In genomic region chr10:93763074-93763473, GRCm38 (mm10) we compare ENCODE assay signal across 8 mouse cellular contexts.
DNase-seq lines count a peak whose midpoint lies in the region; ATAC-seq and TF ChIP-seq lines count a peak whose summit lies in the region.

No protein-coding gene starts in this region.

- WGBS in forebrain, postnatal 0 days: 44% methylated on average over 5 of the region's 5 CpGs
- WGBS in forebrain, embryonic 14.5 days: 41% methylated on average over 5 of the region's 5 CpGs
- 29% methylated on average over 5 of the region's 5 CpGs for WGBS in embryonic facial prominence, embryonic 11.5 days

- TF ChIP-seq CTCF in forebrain, postnatal 0 days (IDR thresholded peaks at IDR 0.05; ENCODE audit: low read depth): peak; percentile 61

- ATAC-seq in forebrain, postnatal 0 days: no peak
- no peak for ATAC-seq in forebrain, embryonic 14.5 days
- ATAC-seq in embryonic facial prominence, embryonic 11.5 days (replicated peaks; ENCODE audit: insufficient number of reproducible peaks, low FRiP score, low TSS enrichment, low read depth): no peak

- no peaks in the 10 kb centered on the region for H3K27me3 ChIP-seq in forebrain, postnatal 0 days (ENCODE audit: insufficient read depth, low read length)
- no peaks in the 10 kb centered on the region for H3K27me3 ChIP-seq in forebrain, embryonic 14.5 days (replicated peaks; ENCODE audit: control insufficient read depth, insufficient read depth, low read length)
- no peaks in the 10 kb centered on the region for H3K27me3 ChIP-seq in embryonic facial prominence, embryonic 11.5 days (ENCODE audit: control insufficient read depth, insufficient read depth, low read length)

- H3K9me3 ChIP-seq in forebrain, postnatal 0 days (ENCODE audit: low read length): no peaks in the 10 kb centered on the region
- 0 out of 2 replicates have a peak, but pooled peaks cover 3% of the 10 kb centered on the region for H3K9me3 ChIP-seq in forebrain, embryonic 14.5 days (replicated peaks; ENCODE audit: control insufficient read depth, low read length)
- H3K9me3 ChIP-seq in embryonic facial prominence, embryonic 11.5 days (replicated peaks; ENCODE audit: control insufficient read depth, low read length): no peaks in the 10 kb centered on the region

- no peak overlapping the region for H3K4me2 ChIP-seq in forebrain, postnatal 0 days (ENCODE audit: low read depth)
- H3K4me2 ChIP-seq in forebrain, embryonic 14.5 days (ENCODE audit: low read length): no peak overlapping the region
- H3K4me2 ChIP-seq in embryonic facial prominence, embryonic 11.5 days (ENCODE audit: low read depth, low read length): no peak overlapping the region

- H3K36me3 ChIP-seq in forebrain, postnatal 0 days (ENCODE audit: insufficient read depth): no peaks in the 10 kb centered on the region
- no peaks in the 10 kb centered on the region for H3K36me3 ChIP-seq in forebrain, embryonic 14.5 days (ENCODE audit: control insufficient read depth, insufficient read depth, low read length)
- no peaks in the 10 kb centered on the region for H3K36me3 ChIP-seq in embryonic facial prominence, embryonic 11.5 days (replicated peaks; ENCODE audit: control insufficient read depth, insufficient read depth, low read depth, low read length)

- no peak for DNase-seq in forebrain, postnatal 0 days
- DNase-seq in forebrain, embryonic 14.5 days (ENCODE audit: low spot score): no peak
- DNase-seq in urinary bladder, postnatal 25 days (ENCODE audit: low spot score): peak; percentile 34
- no peak for DNase-seq in urinary bladder, adult 18-20 months (ENCODE audit: low spot score in 2 of 2)
- DNase-seq in embryonic facial prominence, embryonic 11.5 days (ENCODE audit: low spot score): peak; percentile 42
- peak; percentile 47 to 64 for DNase-seq in lung, postnatal 4 days
- DNase-seq in thymus, postnatal 25 days: peak; percentile 69
- no peak for DNase-seq in urinary bladder, postnatal 36 days (ENCODE audit: low spot score in 2 of 2)

- H3K4me3 ChIP-seq in forebrain, postnatal 0 days (ENCODE audit: low read depth, low read length): no peak overlapping the region
- H3K4me3 ChIP-seq in forebrain, embryonic 14.5 days (ENCODE audit: low read depth, low read length): no peak overlapping the region
- no peak overlapping the region for H3K4me3 ChIP-seq in embryonic facial prominence, embryonic 11.5 days (ENCODE audit: low read depth, low read length)

- no peak overlapping the region for H3K27ac ChIP-seq in forebrain, postnatal 0 days (ENCODE audit: low read depth, low read length)
- no peak overlapping the region for H3K27ac ChIP-seq in forebrain, embryonic 14.5 days (ENCODE audit: low read depth, low read length)
- H3K27ac ChIP-seq in embryonic facial prominence, embryonic 11.5 days (replicated peaks; ENCODE audit: low read depth, low read length): no peak overlapping the region

- H3K9ac ChIP-seq in forebrain, postnatal 0 days: no peak overlapping the region
- no peak overlapping the region for H3K9ac ChIP-seq in forebrain, embryonic 14.5 days (ENCODE audit: low read length)
- no peak overlapping the region for H3K9ac ChIP-seq in embryonic facial prominence, embryonic 11.5 days (replicated peaks; ENCODE audit: low read length)

- H3K4me1 ChIP-seq in forebrain, postnatal 0 days (ENCODE audit: insufficient read depth): no peaks in the 10 kb centered on the region
- no peaks in the 10 kb centered on the region for H3K4me1 ChIP-seq in forebrain, embryonic 14.5 days (ENCODE audit: control insufficient read depth, insufficient read depth, low read length)
- no peaks in the 10 kb centered on the region for H3K4me1 ChIP-seq in embryonic facial prominence, embryonic 11.5 days (ENCODE audit: control insufficient read depth, insufficient read depth, low read length)

Comparison
In these comparisons a context has a peak if more than half of its experiments do, and no peak if none do; other contexts are left out.
1. DNase-seq: peak in urinary bladder, postnatal 25 days (single experiment), embryonic facial prominence, embryonic 11.5 days (single experiment), lung, postnatal 4 days (2 of 2) and thymus, postnatal 25 days (single experiment); none in forebrain, postnatal 0 days (single experiment), forebrain, embryonic 14.5 days (single experiment), urinary bladder, adult 18-20 months (0 of 2) and urinary bladder, postnatal 36 days (0 of 2).